ENCODE assay signal across 11 mouse cellular contexts in the genomic region with DNA sequence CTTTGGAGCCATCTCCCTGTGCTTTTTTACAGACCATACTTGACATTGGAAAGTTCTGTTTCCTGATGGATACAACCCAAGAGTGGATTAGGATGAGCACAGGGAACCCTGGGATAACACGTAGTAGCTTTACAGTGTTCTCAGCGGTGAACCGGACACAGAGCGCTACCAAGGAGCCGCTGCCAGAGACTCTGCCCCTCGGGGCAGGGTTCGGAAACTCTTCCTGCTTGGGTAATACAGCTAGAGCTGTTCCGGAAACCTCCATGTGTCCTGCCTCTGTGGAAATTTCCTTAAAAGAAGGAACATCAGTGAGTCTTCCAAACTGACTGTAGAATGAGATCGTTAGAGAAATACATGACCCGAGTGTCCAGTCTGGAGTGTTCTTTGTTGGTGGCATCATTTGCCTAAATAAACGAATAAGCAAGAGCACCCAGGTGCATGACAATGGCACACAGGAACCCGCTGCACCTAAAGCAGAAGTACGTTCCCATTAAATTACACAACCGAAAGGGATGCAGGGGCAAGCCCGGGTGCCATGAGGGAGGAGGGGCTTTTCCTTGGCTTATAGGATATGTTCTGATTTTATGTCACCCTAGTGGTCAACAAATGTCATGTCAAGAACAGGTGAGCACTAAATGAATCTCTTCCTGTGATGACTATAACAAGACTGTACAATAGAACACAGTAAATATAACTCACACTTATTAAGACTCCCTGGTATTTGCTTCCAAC.
DNase-seq lines count a peak whose midpoint lies in the region; ATAC-seq lines count a peak whose summit lies in the region.
"Had no signal": no experiment of that assay in that cellular context is flagged by ENCODE, and none has a peak within 500 bp of the region (broad histone marks: within the 10 kb centered on the region; RNA-seq: fewer than 3 reads in every experiment).

No protein-coding gene starts in this region.

- no peaks in the 10 kb centered on the region for H3K27me3 ChIP-seq in liver, embryonic 16.5 days (ENCODE audit: control insufficient read depth, insufficient read depth, low read depth, low read length)
- peaks cover 11% of the 10 kb centered on the region for H3K27me3 ChIP-seq in neural tube, embryonic 15.5 days (replicated peaks)

- H3K36me3 ChIP-seq in liver, embryonic 16.5 days (ENCODE audit: control insufficient read depth, insufficient read depth), result no peaks in the 10 kb centered on the region
- H3K36me3 ChIP-seq in neural tube, embryonic 15.5 days, result no peaks in the 10 kb centered on the region

- no peaks in the 10 kb centered on the region for H3K4me1 ChIP-seq in liver, embryonic 16.5 days (ENCODE audit: control insufficient read depth, low read depth, low read length)
- H3K4me1 ChIP-seq in neural tube, embryonic 15.5 days, result peaks cover 6% of the 10 kb centered on the region

- ATAC-seq in liver, embryonic 16.5 days (ENCODE audit: low read depth), result no peak
- ATAC-seq in neural tube, embryonic 15.5 days (ENCODE audit: low FRiP score), result no peak
- ATAC-seq: Patski had no signal

- H3K4me2 ChIP-seq in liver, embryonic 16.5 days (ENCODE audit: low read depth, low read length), result 0 out of 2 replicates have a peak overlapping the region, but pooled peaks have one; percentile 19
- H3K4me2 ChIP-seq in neural tube, embryonic 15.5 days, result peak overlapping the region; percentile 47

- 51% methylated on average over 15 of the region's 15 CpGs for WGBS in liver, embryonic 16.5 days (ENCODE audit: insufficient replicate concordance)
- WGBS in neural tube, embryonic 15.5 days, result 46% methylated on average over 15 of the region's 15 CpGs

- no peak for DNase-seq in liver
- peak; percentile 40 for DNase-seq in gonadal fat pad, adult 2 months (ENCODE audit: low read depth)
- DNase-seq in kidney, postnatal 25 days, result peak; percentile 11 to 48
- no peak for DNase-seq in layer of hippocampus, adult 18-20 months (ENCODE audit: low spot score in 2 of 2)
- DNase-seq in natural killer cell, adult 2 months (ENCODE audit: low spot score in 2 of 2), result no peak
- no peak for DNase-seq in gastrocnemius, adult 18-20 months (ENCODE audit: low spot score)
- DNase-seq: cerebellum, postnatal 25 days; thymus, adult 2 months had no signal

- H3K9ac ChIP-seq in liver, embryonic 16.5 days (ENCODE audit: low read depth, low read length), result no peak overlapping the region
- H3K9ac ChIP-seq in neural tube, embryonic 15.5 days (replicated peaks), result no peak overlapping the region

- H3K4me3 ChIP-seq in liver, embryonic 16.5 days (ENCODE audit: low read depth, low read length), result no peak overlapping the region
- H3K4me3 ChIP-seq in neural tube, embryonic 15.5 days (replicated peaks), result peak overlapping the region; percentile 18; the same call in 1 of the 2 replicates

- H3K27ac ChIP-seq in liver, embryonic 16.5 days (ENCODE audit: low read length), result no peak overlapping the region
- H3K27ac ChIP-seq in neural tube, embryonic 15.5 days (replicated peaks), result no peak overlapping the region

- H3K9me3 ChIP-seq in liver, embryonic 16.5 days (replicated peaks; ENCODE audit: control insufficient read depth, low read length), result no peaks in the 10 kb centered on the region
- H3K9me3 ChIP-seq in neural tube, embryonic 15.5 days (replicated peaks), result no peaks in the 10 kb centered on the region

Comparison
In these comparisons a context has a peak if more than half of its experiments do, and no peak if none do; other contexts are left out.
1. DNase-seq: peak in gonadal fat pad, adult 2 months (single experiment) and kidney, postnatal 25 days (2 of 2); none in liver (single experiment), layer of hippocampus, adult 18-20 months (0 of 2), natural killer cell, adult 2 months (0 of 2) and gastrocnemius, adult 18-20 months (single experiment).